Mouse (Mus musculus): ENCODE measurements around the gene Eif4b.

GRCm38 (mm10) chr15:102073559-102074069, at the start of gene Eif4b:
- TF ChIP-seq POLR2A (IDR thresholded peaks at IDR 0.05; ENCODE audit: control insufficient read depth, low read depth, low read length) (peak; percentile 72), CTCF (IDR thresholded peaks at IDR 0.05; ENCODE audit: control insufficient read depth, insufficient read depth, insufficient replicate concordance, low read depth, low read length) (no peak)

Data from testis, adult 2 months (tissue).